Mouse (Mus musculus): Measurements from ENCODE around the gene Cdc42bpa.

DNA sequence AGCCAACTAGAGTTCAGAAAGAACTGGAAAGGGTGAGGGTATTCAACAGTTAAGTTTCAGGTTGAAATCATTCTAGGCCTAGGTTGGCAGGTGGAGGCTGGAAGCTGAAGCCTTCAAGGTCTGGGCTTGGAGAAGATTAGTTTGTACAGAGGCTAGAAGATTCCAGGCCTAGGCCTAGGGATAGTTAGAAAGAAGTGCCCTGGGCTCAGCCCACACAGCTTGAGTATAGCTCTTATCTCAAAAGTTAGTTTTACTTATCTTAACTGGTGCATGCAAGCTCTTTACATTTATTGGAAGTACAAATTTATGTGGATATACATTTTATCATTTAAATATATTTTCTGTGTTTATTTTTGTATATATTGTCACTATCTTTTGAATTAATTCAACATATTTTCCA is 21.4 kb downstream of the Cdc42bpa start:
- TF ChIP-seq POLR2A (IDR thresholded peaks at IDR 0.05; ENCODE audit: low read depth, low read length) (no peak), CTCF (conservative IDR thresholded peaks at IDR 0.05; ENCODE audit: insufficient read depth, insufficient read length, low read depth, low read length) (no peak)

Measured in kidney, adult 2 months (tissue).